In genomic region chr11:94133344-94133955, GRCm38 (mm10) we compare ENCODE assay signal across 8 mouse cellular contexts.
A peak's percentile ranks its signal among the peaks of the same experiment; 100 is the strongest.
DNase-seq lines count a peak whose midpoint lies in the region; ATAC-seq and TF ChIP-seq lines count a peak whose summit lies in the region.

No protein-coding gene starts in this region.

- peak; percentile 55 for ATAC-seq in hindbrain, embryonic 16.5 days

- peak overlapping the region; percentile 20 for H3K4me2 ChIP-seq in hindbrain, embryonic 16.5 days (ENCODE audit: low read length)

- no peak overlapping the region for H3K9ac ChIP-seq in hindbrain, embryonic 16.5 days (ENCODE audit: low read depth, low read length)

- no peaks in the 10 kb centered on the region for H3K27me3 ChIP-seq in hindbrain, embryonic 16.5 days (replicated peaks; ENCODE audit: control insufficient read depth, insufficient read depth, low read length)

- 15% methylated on average over 11 of the region's 11 CpGs for WGBS in hindbrain, embryonic 16.5 days

- peak; percentile 81 for TF ChIP-seq CTCF in gastrocnemius, adult 2 months (IDR thresholded peaks at IDR 0.05)

- H3K36me3 ChIP-seq in hindbrain, embryonic 16.5 days (ENCODE audit: control insufficient read depth, insufficient read depth, low read length), result no peaks in the 10 kb centered on the region

- H3K4me1 ChIP-seq in hindbrain, embryonic 16.5 days (ENCODE audit: control insufficient read depth, insufficient read depth, low read depth, low read length), result peaks cover 24% of the 10 kb centered on the region; the same call in 1 of the 2 replicates

- peak overlapping the region; percentile 99 for H3K27ac ChIP-seq in gastrocnemius, adult 2 months
- no peak overlapping the region for H3K27ac ChIP-seq in hindbrain, embryonic 16.5 days (ENCODE audit: low read depth, low read length)

- H3K9me3 ChIP-seq in hindbrain, embryonic 16.5 days (ENCODE audit: control insufficient read depth, low read length), result no peaks in the 10 kb centered on the region

- intact Hi-C loops in gastrocnemius, adult 2 months (cut with DNase I), result no loop called here

- peak overlapping the region; percentile 47 for H3K4me3 ChIP-seq in gastrocnemius, adult 2 months
- no peak overlapping the region for H3K4me3 ChIP-seq in hindbrain, embryonic 16.5 days (ENCODE audit: low read length)

- DNase-seq in R1 (ENCODE audit: low read depth, low spot score), result peak; percentile 85
- peak; percentile 96 to 98 for DNase-seq in cerebellum, postnatal 14 days
- peak; percentile 96 for DNase-seq in gastrocnemius, adult 2 months
- peak; percentile 73 to 74 for DNase-seq in layer of hippocampus, postnatal 36 days
- DNase-seq in lung, postnatal 36 days, result peak; percentile 96
- DNase-seq in retina, embryonic 14.5 days (ENCODE audit: low spot score), result peak; percentile 92
- DNase-seq in thymus, postnatal 36 days, result peak; percentile 80 to 86
